Mouse (Mus musculus) MEL (cell line): Measurements from ENCODE around the gene Kcnh1.

ENCODE experiments used
- CTCF ChIP-seq, 3 experiments: IDR thresholded peaks in 2 of 3; conservative IDR thresholded peaks in 1 of 3; 2 replicates each; pipeline ENCODE4 v1.5.1; 2011 to 2012; ENCODE audit warnings: low read length in 3 of 3, low read depth in 2 of 3, mild to moderate bottlenecking in 2 of 3, improper control_type of control experiment in 1 of 3, inconsistent platforms in 1 of 3, mixed read lengths in 1 of 3, moderate library complexity in 1 of 3; ENCODE audit not compliant: control insufficient read depth in 1 of 3, insufficient read depth in 1 of 3, poor library complexity in 1 of 3, severe bottlenecking in 1 of 3
- E2F4 ChIP-seq: IDR thresholded peaks from 2 replicates; pipeline ENCODE4 v1.6.1; 2011; ENCODE audit warnings: low read depth, low read length, improper control_type of control experiment, borderline replicate concordance
- GABPA ChIP-seq: IDR thresholded peaks from 2 replicates; pipeline ENCODE4 v1.6.1; 2012; ENCODE audit warnings: low read depth, mild to moderate bottlenecking, inconsistent platforms, low read length, improper control_type of control experiment, moderate library complexity
- GATA1 ChIP-seq: IDR thresholded peaks from 2 replicates; pipeline ENCODE4 v1.6.1; 2011; ENCODE audit warnings: low read depth, low read length, improper control_type of control experiment
- MAX ChIP-seq: IDR thresholded peaks from 2 replicates; pipeline ENCODE4 v1.6.1; 2011; ENCODE audit warnings: low read length, improper control_type of control experiment
- POLR2A ChIP-seq, 2 experiments: IDR thresholded peaks; 2 replicates each; pipeline ENCODE4 v1.6.1; 2011 to 2012; ENCODE audit warnings: low read length in 2 of 2, mild to moderate bottlenecking in 2 of 2, control low read depth in 1 of 2, improper control_type of control experiment in 1 of 2, low read depth in 1 of 2, moderate library complexity in 1 of 2; ENCODE audit not compliant: control insufficient read depth in 1 of 2, insufficient read depth in 1 of 2, poor library complexity in 1 of 2
- SIN3A ChIP-seq: IDR thresholded peaks from 2 replicates; pipeline ENCODE4 v1.6.1; 2012; ENCODE audit warnings: low read length, improper control_type of control experiment, inconsistent platforms
- ZNF384 ChIP-seq: IDR thresholded peaks from 2 replicates; pipeline ENCODE4 v1.6.1; 2012; ENCODE audit warnings: low read depth, mild to moderate bottlenecking, inconsistent platforms, low read length, improper control_type of control experiment

DNA sequence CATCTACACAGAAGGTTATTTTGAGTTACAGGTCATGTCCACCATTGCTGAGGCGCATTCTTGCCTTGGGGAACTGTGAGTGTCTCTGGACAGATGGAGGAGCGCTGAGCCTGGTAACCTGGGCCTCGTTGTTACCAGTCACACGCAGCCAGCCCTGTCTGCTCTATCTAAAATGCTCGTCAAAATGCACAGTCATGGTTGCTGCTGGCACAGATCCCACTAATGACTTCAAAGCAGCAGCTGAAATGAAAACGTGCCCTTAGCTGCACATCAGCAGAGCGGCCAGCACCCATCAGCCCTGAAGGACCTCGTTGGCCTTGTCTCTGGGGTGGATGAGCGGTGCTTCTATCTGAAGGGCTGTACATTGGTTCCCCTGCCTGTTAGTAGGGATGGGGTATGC lies 311.4 kb downstream of the Kcnh1 start:
- no peak for TF ChIP-seq CTCF (IDR thresholded peaks at IDR 0.05 in 2 of 3, conservative IDR thresholded peaks at IDR 0.05 in 1 of 3; ENCODE audit: control insufficient read depth in 1 of 3, insufficient read depth in 1 of 3, low read depth in 2 of 3, low read length in 3 of 3, poor library complexity in 1 of 3, severe bottlenecking in 1 of 3)
- TF ChIP-seq POLR2A (IDR thresholded peaks at IDR 0.05; ENCODE audit: control insufficient read depth in 1 of 2, insufficient read depth in 1 of 2, low read depth in 1 of 2, low read length in 2 of 2, poor library complexity in 1 of 2), result no peak
- TF ChIP-seq E2F4, result no peak
- TF ChIP-seq SIN3A, result no peak
- no peak for TF ChIP-seq ZNF384
- no peak for TF ChIP-seq MAX
- no peak for TF ChIP-seq GATA1
- no peak for TF ChIP-seq GABPA
